20 mouse cellular contexts compared by ENCODE assay signal in genomic region chr4:3241351-3241750, GRCm38 (mm10). TPM values are rescaled to one million over a fixed set of nuclear protein-coding genes. Genes with fewer than 3 reads are reported as not detected.
"Had no signal": no experiment of that assay in that cellular context is flagged by ENCODE, and none has a peak within 500 bp of the region (broad histone marks: within the 10 kb centered on the region; RNA-seq: fewer than 3 reads in every experiment).

No protein-coding gene starts in this region.

RNA-seq across cellular contexts. Expression of gene Vmn1r3, which starts 56.2 kb away (rescaled TPM):
- total RNA-seq: layer of hippocampus, adult 2 months; layer of hippocampus, postnatal 25 days; left cerebral cortex, adult 18-20 months; left cerebral cortex, postnatal 25 days; liver, adult 2 months; megakaryocyte, adult 5-6 weeks had no signal
- polyA plus RNA-seq: kidney, postnatal 0 days; large intestine, adult 2 months; limb, embryonic 10.5 days; limb, embryonic 14.5 days; liver, adult 2 months; liver, embryonic 14.5 days; liver, postnatal 0 days; lung, embryonic 14.5 days; lung, postnatal 0 days; macrophage; midbrain, embryonic 10.5 days; midbrain, embryonic 15.5 days; neural tube, embryonic 13.5 days; stomach, embryonic 15.5 days; thymus, postnatal 0 days had no signal
